Mouse (Mus musculus) lung, postnatal 0 days (tissue): ENCODE data around the gene Eef1a1. TPM values are rescaled to one million over a fixed set of nuclear protein-coding genes. Genes with fewer than 3 reads are reported as not detected.

Experiments used
- ATAC-seq: fragments of 200-750 bp; cut with Nextera tagmentation; 2 replicates; pipeline ENCODE4 v1.8.0; 2017; ENCODE audit warnings: moderate library complexity
- DNase-seq: peaks from one replicate; pipeline ENCODE4 v3.0.0-alpha.2; 2016; ENCODE audit warnings: low spot score
- H3K27ac ChIP-seq: fragments of 300-500 bp; sonication (generic); 2 replicates; pipeline ENCODE4 v1.5.1; 2014; ENCODE audit warnings: antibody characterized with exemption, mild to moderate bottlenecking, low read length, mixed read lengths
- H3K27me3 ChIP-seq: fragments of 300-500 bp; sonication (generic); replicated peaks from 2 replicates; pipeline ENCODE4 v1.6.1; 2014; ENCODE audit warnings: low read length, mixed read lengths; ENCODE audit not compliant: insufficient read depth
- H3K36me3 ChIP-seq: fragments of 300-500 bp; sonication (generic); 2 replicates; pipeline ENCODE4 v1.6.1; 2014; ENCODE audit warnings: low read length, mixed read lengths; ENCODE audit not compliant: insufficient read depth
- H3K4me1 ChIP-seq: fragments of 300-500 bp; sonication (generic); 2 replicates; pipeline ENCODE4 v1.6.1; 2014; ENCODE audit warnings: antibody characterized with exemption, low read depth, low read length, mixed read lengths; ENCODE audit not compliant: insufficient read depth
- H3K4me2 ChIP-seq: fragments of 300-500 bp; sonication (generic); replicated peaks from 2 replicates; pipeline ENCODE4 v1.6.1; 2014; ENCODE audit warnings: low read depth, mild to moderate bottlenecking, low read length, moderate library complexity, mixed read lengths
- H3K4me3 ChIP-seq: fragments of 300-500 bp; sonication (generic); 2 replicates; pipeline ENCODE4 v1.5.1; 2014; ENCODE audit warnings: low read depth, low read length
- H3K9ac ChIP-seq: fragments of 300-500 bp; sonication (generic); replicated peaks from 2 replicates; pipeline ENCODE4 v1.6.1; 2014; ENCODE audit warnings: low read depth, mild to moderate bottlenecking
- H3K9me3 ChIP-seq: fragments of 300-500 bp; sonication (generic); 2 replicates; pipeline ENCODE4 v1.6.1; 2016; ENCODE audit warnings: low read length, mixed read lengths
- CTCF ChIP-seq: IDR thresholded peaks from 2 replicates; pipeline ENCODE4 v1.5.1; 2016; ENCODE audit warnings: antibody characterized with exemption, mild to moderate bottlenecking
- EP300 ChIP-seq: IDR thresholded peaks from 2 replicates; pipeline ENCODE4 v1.6.1; 2016; ENCODE audit warnings: antibody characterized with exemption, mild to moderate bottlenecking, control low read depth
- WGBS: fragments of 180-500 bp; shearing (Covaris S2); extraction: QIAGEN DNeasy Blood & Tissue Kit; methylation state at CpG from one replicate; pipeline ENCODE4 v1.1.7; 2014; 5-methylcytosine and 5-hydroxymethylcytosine counted together
- polyA plus RNA-seq: library from polyadenylated mRNA; unstranded; fragments of >200 nt; fragmentation: Nextera tagmentation; extraction: Ambion mirVana; gene quantifications from 2 replicates; pipeline ENCODE4 v1.2.1, GENCODE M21; 2015

Gene Eef1a1
- polyA plus RNA-seq, 1 experiment from 2014 or later, result 2,930 TPM

GRCm38 (mm10) chr9:78531816-78532215 is 42.9 kb upstream of the Eef1a1 start:
- no peaks in the 10 kb centered on the region for H3K27me3 ChIP-seq
- H3K9ac ChIP-seq, result no peak overlapping the region
- DNase-seq (peak; percentile 60), ATAC-seq (no peak)
- H3K4me2 ChIP-seq, result 0 out of 2 replicates have a peak overlapping the region, but pooled peaks have one; percentile 0
- TF ChIP-seq EP300, result no peak
- TF ChIP-seq CTCF, result no peak
- no peaks in the 10 kb centered on the region for H3K36me3 ChIP-seq
- 10% methylated on average over 5 of the region's 5 CpGs for WGBS
- no peaks in the 10 kb centered on the region for H3K9me3 ChIP-seq
- H3K4me3 ChIP-seq, result no peak overlapping the region
- peak overlapping the region; percentile 87 for H3K27ac ChIP-seq
- peaks cover 9% of the 10 kb centered on the region; the same call in 1 of the 2 replicates for H3K4me1 ChIP-seq

GRCm38 (mm10) chr9:78527767-78528381 is 38.9 kb upstream of the Eef1a1 start:
- DNase-seq, result peak; percentile 85
- Histone ChIP-seq H3K4me2 (peak overlapping the region; percentile 75), H3K9ac (peak overlapping the region; percentile 39; the same call in 1 of the 2 replicates), H3K27me3 (no peaks in the 10 kb centered on the region), H3K27ac (peak overlapping the region; percentile 90), H3K4me1 (peaks cover 9% of the 10 kb centered on the region; the same call in 1 of the 2 replicates), H3K36me3 (no peaks in the 10 kb centered on the region), H3K4me3 (peak overlapping the region; percentile 48), H3K9me3 (no peaks in the 10 kb centered on the region)
- peak; percentile 70 for ATAC-seq
- WGBS, result 1% methylated on average over 16 of the region's 16 CpGs
- peak; percentile 41; the same call in 1 of the 2 replicates for TF ChIP-seq EP300
- TF ChIP-seq CTCF, result peak; percentile 93

GRCm38 (mm10) chr9:78527301-78527761 is 38.4 kb upstream of the Eef1a1 start:
- H3K36me3 ChIP-seq, result no peaks in the 10 kb centered on the region
- DNase-seq (peak; percentile 98), ATAC-seq (peak; percentile 92)
- peak; percentile 38; the same call in 1 of the 2 replicates for TF ChIP-seq EP300
- peak; percentile 89 for TF ChIP-seq CTCF
- peaks cover 9% of the 10 kb centered on the region; the same call in 1 of the 2 replicates for H3K4me1 ChIP-seq
- no peaks in the 10 kb centered on the region for H3K9me3 ChIP-seq
- no peaks in the 10 kb centered on the region for H3K27me3 ChIP-seq
- peak overlapping the region; percentile 48 for H3K4me3 ChIP-seq
- H3K27ac ChIP-seq, result peak overlapping the region; percentile 90
- peak overlapping the region; percentile 75 for H3K4me2 ChIP-seq
- under 1% methylated on average over 24 of the region's 24 CpGs for WGBS
- H3K9ac ChIP-seq, result peak overlapping the region; percentile 39; the same call in 1 of the 2 replicates

GRCm38 (mm10) chr9:78526206-78526605 is 37.3 kb upstream of the Eef1a1 start:
- no peak overlapping the region for H3K27ac ChIP-seq
- DNase-seq (no peak), ATAC-seq (no peak)
- no peaks in the 10 kb centered on the region for H3K36me3 ChIP-seq
- no peak overlapping the region for H3K4me2 ChIP-seq
- H3K9me3 ChIP-seq, result no peaks in the 10 kb centered on the region
- 0 out of 2 replicates have a peak, but pooled peaks cover under 1% of the 10 kb centered on the region for H3K4me1 ChIP-seq
- no peaks in the 10 kb centered on the region for H3K27me3 ChIP-seq
- H3K9ac ChIP-seq, result no peak overlapping the region
- H3K4me3 ChIP-seq, result no peak overlapping the region
- TF ChIP-seq CTCF, result no peak
- TF ChIP-seq EP300, result no peak
- WGBS, result 85% methylated on average over 2 of the region's 2 CpGs

GRCm38 (mm10) chr9:78525451-78526135 is 36.6 kb upstream of the Eef1a1 start:
- WGBS, result 88% methylated on average over 17 of the region's 17 CpGs

GRCm38 (mm10) chr9:78521689-78522088 is 32.7 kb upstream of the Eef1a1 start:
- Histone ChIP-seq H3K27me3 (no peaks in the 10 kb centered on the region), H3K4me1 (peaks cover 10% of the 10 kb centered on the region; the same call in 1 of the 2 replicates), H3K4me3 (peak overlapping the region; percentile 29), H3K9me3 (no peaks in the 10 kb centered on the region), H3K36me3 (no peaks in the 10 kb centered on the region), H3K4me2 (peak overlapping the region; percentile 80), H3K27ac (no peak overlapping the region), H3K9ac (no peak overlapping the region)
- ATAC-seq (peak; percentile 22; the same call in 1 of the 2 replicates), DNase-seq (peak; percentile 64)
- 24% methylated on average over 14 of the region's 14 CpGs for WGBS
- peak; percentile 69 for TF ChIP-seq CTCF
- no peak for TF ChIP-seq EP300

More at GRCm38 (mm10) chr9:78525451-78526135, 36.6 kb upstream of the Eef1a1 start:
- Histone ChIP-seq H3K36me3 (no peaks in the 10 kb centered on the region), H3K9me3 (no peaks in the 10 kb centered on the region), H3K4me1 (0 out of 2 replicates have a peak, but pooled peaks cover 6% of the 10 kb centered on the region), H3K4me2 (no peak overlapping the region), H3K9ac (no peak overlapping the region), H3K27ac (no peak overlapping the region), H3K4me3 (no peak overlapping the region), H3K27me3 (no peaks in the 10 kb centered on the region)
- DNase-seq (no peak), ATAC-seq (no peak)
- TF ChIP-seq CTCF (no peak), EP300 (no peak)
